Mouse (Mus musculus) cortical plate, adult 2 months (tissue): Measurements from ENCODE around the gene 1700069L16Rik.

ENCODE experiments used
- CTCF ChIP-seq: fragments of 200-500 bp; IDR thresholded peaks from 2 replicates; pipeline ENCODE4 v1.5.1; 2011; ENCODE audit warnings: mild to moderate bottlenecking, control low read depth, low read length; ENCODE audit not compliant: insufficient read depth; ENCODE audit errors: extremely low read depth
- POLR2A ChIP-seq: fragments of 200-500 bp; IDR thresholded peaks from 2 replicates; pipeline ENCODE4 v1.6.1; 2011; ENCODE audit warnings: mild to moderate bottlenecking, low read length, control low read depth; ENCODE audit not compliant: insufficient read depth; ENCODE audit errors: extremely low read depth

DNA sequence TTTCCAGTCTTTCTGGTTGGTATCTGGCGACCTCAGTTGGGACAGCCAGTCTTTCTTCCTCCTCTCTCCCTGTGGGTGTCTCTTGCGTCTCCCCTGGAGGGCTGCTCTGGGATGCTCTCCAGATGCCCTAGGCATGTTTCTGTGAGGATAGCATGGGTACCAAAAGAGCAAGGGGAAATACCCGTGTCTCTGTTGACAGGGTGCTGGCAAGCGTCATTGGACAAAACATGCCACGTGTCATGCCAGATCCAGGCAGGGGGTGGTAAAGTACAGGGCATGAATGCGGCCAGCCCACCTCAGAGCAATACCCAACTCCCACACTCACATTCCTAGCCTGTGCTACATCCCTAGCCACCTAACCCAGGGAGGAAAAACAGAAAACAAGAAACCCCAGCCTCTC is 2.0 kb upstream of the 1700069L16Rik start:
- TF ChIP-seq CTCF (no peak), POLR2A (no peak)
